Mouse (Mus musculus): ENCODE measurements around the gene Vmn1r36.
"Not testable (repeated sequence)": the region's sequence is repeated elsewhere in the genome, so short reads cannot be mapped to it uniquely, and the experiment has no call there.

The Vmn1r36 gene

GRCm38 (mm10) chr6:66719068-66719467 is at the start of gene Vmn1r36:
Vmn1r36 (minus strand) TSS chr6:66719168.
- DNase-seq = not testable (repeated sequence)

- not testable (repeated sequence) for DNase-seq
Observed at GRCm38 (mm10) chr6:66729082-66729481, 10.1 kb upstream of the Vmn1r36 start, which contains the start of gene Vmn1r37. Vmn1r37 (plus strand) TSS chr6:66729382.

- peak; percentile 56 for DNase-seq
Observed at GRCm38 (mm10) chr6:66713854-66714253, 5.1 kb downstream of the Vmn1r36 start.

DNA sequence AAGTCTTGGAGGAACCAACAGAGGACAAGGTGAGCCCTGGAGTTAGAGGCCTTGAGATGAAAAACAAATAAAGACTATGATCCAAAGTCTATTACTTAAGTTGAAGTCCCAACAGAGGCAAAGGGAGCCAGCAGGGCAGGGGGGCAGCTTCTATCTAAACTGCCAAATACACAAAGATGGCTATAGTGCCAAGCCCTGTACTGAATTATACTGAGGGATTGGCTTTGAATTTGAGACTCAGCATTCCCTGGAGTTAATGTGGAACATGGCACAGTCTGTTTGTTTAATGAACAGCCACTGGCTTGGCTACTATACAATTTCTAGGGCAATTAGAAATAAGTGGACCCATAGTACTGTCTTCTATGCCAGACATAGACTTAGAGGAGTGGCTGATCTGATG is 10.1 kb downstream of the Vmn1r36 start:
- DNase-seq = no peak

- DNase-seq = no peak
Observed at GRCm38 (mm10) chr6:66685806-66686205, 33.2 kb downstream of the Vmn1r36 start, which contains the start of gene Vmn1r35. Vmn1r35 (minus strand) TSS chr6:66685906.
